Mouse (Mus musculus) bone marrow macrophage, adult 2 months (primary cell): ENCODE data around the gene Galnt15. TPM values are rescaled to one million over a fixed set of nuclear protein-coding genes. Genes with fewer than 3 reads are reported as not detected.

ENCODE experiments used
- H3K27ac ChIP-seq: 2 replicates; pipeline ENCODE4 v1.5.1; 2012; ENCODE audit warnings: low read depth, low read length; ENCODE audit not compliant: insufficient read depth
- H3K4me1 ChIP-seq: 2 replicates; pipeline ENCODE4 v1.6.1; 2012; ENCODE audit warnings: low read length; ENCODE audit not compliant: control insufficient read depth, insufficient read depth
- H3K4me3 ChIP-seq: 2 replicates; pipeline ENCODE4 v1.5.1; 2012; ENCODE audit warnings: mild to moderate bottlenecking, low read length, moderate library complexity; ENCODE audit not compliant: insufficient read depth
- CTCF ChIP-seq: IDR thresholded peaks from 2 replicates; pipeline ENCODE4 v1.5.1; 2012; ENCODE audit warnings: low read depth, mild to moderate bottlenecking, low read length, moderate library complexity
- POLR2A ChIP-seq: IDR thresholded peaks from 2 replicates; pipeline ENCODE4 v1.6.1; 2012; ENCODE audit warnings: mild to moderate bottlenecking, low read depth, low read length, borderline replicate concordance
- polyA plus RNA-seq: library from polyadenylated mRNA; stranded (reverse); fragments of >200 nt; gene quantifications from 2 replicates; pipeline ENCODE4 v1.2.4, GENCODE M21; 2012; ENCODE audit not compliant: missing spikeins, insufficient read depth, insufficient read length

Gene Galnt15
- polyA plus RNA-seq, 1 experiment: not detected

- TF ChIP-seq CTCF: no peak
- TF ChIP-seq POLR2A: no peak
- Histone ChIP-seq H3K27ac (no peak overlapping the region), H3K4me1 (peaks cover 6% of the 10 kb centered on the region; the same call in 1 of the 2 replicates), H3K4me3 (no peak overlapping the region)
These were observed 68.9 kb downstream of the Galnt15 start for GRCm38 (mm10) chr14:32097691-32098090.

- TF ChIP-seq CTCF: no peak
- TF ChIP-seq POLR2A: no peak
- H3K27ac ChIP-seq: no peak overlapping the region
- H3K4me3 ChIP-seq: no peak overlapping the region
- 0 out of 2 replicates have a peak, but pooled peaks cover under 1% of the 10 kb centered on the region for H3K4me1 ChIP-seq
These were observed 70.2 kb downstream of the Galnt15 start for GRCm38 (mm10) chr14:32098951-32099350.

- no peaks in the 10 kb centered on the region for H3K4me1 ChIP-seq
- no peak overlapping the region for H3K4me3 ChIP-seq
- no peak for TF ChIP-seq POLR2A
- no peak for TF ChIP-seq CTCF
- H3K27ac ChIP-seq: no peak overlapping the region
These were observed 74.8 kb downstream of the Galnt15 start for GRCm38 (mm10) chr14:32103556-32103955.

GRCm38 (mm10) chr14:32105663-32106062 lies 76.9 kb downstream of the Galnt15 start:
- TF ChIP-seq CTCF (no peak), POLR2A (no peak)
- Histone ChIP-seq H3K4me3 (no peak overlapping the region), H3K4me1 (no peaks in the 10 kb centered on the region), H3K27ac (no peak overlapping the region)

- Histone ChIP-seq H3K27ac (no peak overlapping the region), H3K4me1 (no peaks in the 10 kb centered on the region), H3K4me3 (no peak overlapping the region)
- no peak for TF ChIP-seq POLR2A
- no peak for TF ChIP-seq CTCF
These were observed 78.1 kb downstream of the Galnt15 start for GRCm38 (mm10) chr14:32106911-32107310.

Other genes starting within 250 kb of the Galnt15 start
- gene Ankrd28, start 198.3 kb upstream of the Galnt15 start, polyA plus RNA-seq: 25.5 and 26.7 TPM in 2 replicates
- 8.0 and 12.9 TPM in 2 replicates for gene Oxnad1, start 56.4 kb downstream of the Galnt15 start, polyA plus RNA-seq
- 37.5 and 37.6 TPM in 2 replicates for gene Dph3, start 56.7 kb downstream of the Galnt15 start, polyA plus RNA-seq
- not detected in 2 replicates for gene Msmb, start 113.0 kb downstream of the Galnt15 start, polyA plus RNA-seq
- gene Ncoa4, start 130.9 kb downstream of the Galnt15 start, polyA plus RNA-seq: 173 and 209 TPM in 2 replicates
- 35.2 and 40.5 TPM in 2 replicates for gene Timm23, start 172.9 kb downstream of the Galnt15 start, polyA plus RNA-seq
- gene Parg, start 173.0 kb downstream of the Galnt15 start, polyA plus RNA-seq: 23.3 TPM in 2 replicates